Mouse (Mus musculus): ENCODE results near the gene Ndst2. TPM values are rescaled to one million over a fixed set of nuclear protein-coding genes. Genes with fewer than 3 reads are reported as not detected.

Ndst2 gene
- polyA plus RNA-seq, 1 experiment from 2014 or later = 29.6 TPM

Small RNA genes within 50 kb of the gene (microRNA-seq; reads per million reads assigned to microRNA genes)
- 1.1 reads per million, percentile 9 among the genes with 10 or more reads in this experiment for gene Mir6946

Other genes starting within 250 kb of the Ndst2 start
- 0.95 and 1.0 TPM in 2 replicates for gene Mss51, start 237.7 kb downstream of the Ndst2 start, polyA plus RNA-seq (2014; fragmentation: Nextera tagmentation; extraction: Ambion mirVana)
- 57.2 and 58.7 TPM in 2 replicates for gene Ppp3cb, start 188.0 kb downstream of the Ndst2 start, polyA plus RNA-seq (2014; fragmentation: Nextera tagmentation; extraction: Ambion mirVana)
- gene Usp54, start 93.5 kb downstream of the Ndst2 start, polyA plus RNA-seq (2014; fragmentation: Nextera tagmentation; extraction: Ambion mirVana) = 8.2 and 8.9 TPM in 2 replicates
- not detected in 2 replicates for gene Myoz1, start 78.0 kb downstream of the Ndst2 start, polyA plus RNA-seq (2014; fragmentation: Nextera tagmentation; extraction: Ambion mirVana)
- 0.18 and 0.19 TPM in 2 replicates for gene Synpo2l, start 66.2 kb downstream of the Ndst2 start, polyA plus RNA-seq (2014; fragmentation: Nextera tagmentation; extraction: Ambion mirVana)
- 87.4 and 92.4 TPM in 2 replicates for gene Sec24c, start 60.3 kb downstream of the Ndst2 start, polyA plus RNA-seq (2014; fragmentation: Nextera tagmentation; extraction: Ambion mirVana)
- gene Fut11, start 39.6 kb downstream of the Ndst2 start, polyA plus RNA-seq (2014; fragmentation: Nextera tagmentation; extraction: Ambion mirVana) = 19.6 and 20.0 TPM in 2 replicates
- 231 and 234 TPM in 2 replicates for gene Chchd1, start 31.6 kb downstream of the Ndst2 start, polyA plus RNA-seq (2014; fragmentation: Nextera tagmentation; extraction: Ambion mirVana)
- gene Zswim8, start 27.0 kb downstream of the Ndst2 start, polyA plus RNA-seq (2014; fragmentation: Nextera tagmentation; extraction: Ambion mirVana) = 30.3 and 35.9 TPM in 2 replicates
- gene Camk2g, start 59.5 kb upstream of the Ndst2 start, polyA plus RNA-seq (2014; fragmentation: Nextera tagmentation; extraction: Ambion mirVana) = 47.6 and 53.3 TPM in 2 replicates
- 1.1 and 1.3 TPM in 2 replicates for gene Plau, start 102.1 kb upstream of the Ndst2 start, polyA plus RNA-seq (2014; fragmentation: Nextera tagmentation; extraction: Ambion mirVana)
- gene Vcl, start 194.8 kb upstream of the Ndst2 start, polyA plus RNA-seq (2014; fragmentation: Nextera tagmentation; extraction: Ambion mirVana) = 82.1 and 88.2 TPM in 2 replicates

Measured in intestine, embryonic 14.5 days (tissue).